Mouse (Mus musculus): ENCODE results near the gene AC124502.3.
A peak's percentile ranks its signal among the peaks of the same experiment; 100 is the strongest.

AC124502.3 gene

DNA sequence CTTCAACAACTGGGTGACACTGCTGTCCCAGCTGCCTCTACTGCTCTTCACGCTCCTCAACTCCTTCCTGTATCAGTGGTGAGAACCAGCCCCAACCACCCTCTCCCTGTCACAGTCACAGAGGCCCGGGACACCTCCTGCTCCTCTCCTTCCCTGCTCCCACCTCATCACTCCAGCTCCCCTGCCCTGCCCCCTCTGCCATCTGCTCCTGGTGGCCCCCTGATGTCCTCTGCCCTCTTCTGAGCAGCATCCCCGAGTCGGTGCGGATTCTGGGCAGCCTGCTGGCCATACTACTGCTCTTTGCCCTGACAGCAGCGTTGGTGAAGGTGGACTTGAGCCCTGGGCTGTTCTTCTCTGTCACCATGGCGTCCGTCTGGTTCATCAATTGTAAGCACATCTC, 12.6 kb upstream of the AC124502.3 start:
- DNase-seq (ENCODE audit: low read depth, low spot score), result no peak

DNA sequence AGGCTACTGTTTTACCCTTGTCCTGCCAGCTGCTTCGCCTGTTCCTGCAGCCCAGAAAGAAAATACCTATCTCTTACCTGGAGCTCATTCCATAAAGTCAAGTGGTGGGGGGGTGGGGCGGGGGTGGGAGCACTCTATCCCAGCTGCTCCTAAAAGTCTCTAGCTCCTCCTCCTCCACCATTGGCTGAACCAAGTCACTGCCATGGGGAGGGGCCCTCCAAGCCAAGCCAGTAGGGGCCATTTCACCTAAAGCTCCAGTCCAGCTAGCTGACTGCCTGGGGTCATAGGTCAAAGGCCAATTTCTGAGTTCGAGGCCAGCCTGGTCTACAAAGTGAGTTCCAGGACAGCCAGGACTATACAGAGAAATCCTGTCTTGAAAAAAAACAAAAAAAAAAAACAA, 6.0 kb upstream of the AC124502.3 start:
- DNase-seq (ENCODE audit: low read depth, low spot score), result no peak

DNA sequence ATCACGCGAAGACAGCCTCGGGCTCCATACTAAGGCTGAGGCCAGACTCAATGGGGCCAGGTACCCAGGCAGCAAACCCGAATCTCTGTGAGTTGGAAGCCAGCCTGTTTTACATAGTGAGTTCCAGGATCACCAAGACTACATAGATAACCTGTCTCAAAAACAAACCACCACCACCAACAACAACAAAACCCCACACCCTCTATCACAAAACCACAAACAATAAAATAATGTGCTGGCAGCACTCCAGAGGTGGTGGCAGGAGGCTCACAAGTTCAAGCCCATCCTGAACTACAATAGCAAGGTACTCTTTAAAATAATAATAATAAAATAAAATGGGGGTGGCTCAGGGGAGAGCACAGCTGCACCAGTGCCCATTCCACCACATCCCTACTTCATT, 2.1 kb upstream of the AC124502.3 start:
- DNase-seq (ENCODE audit: low read depth, low spot score), result no peak

DNA sequence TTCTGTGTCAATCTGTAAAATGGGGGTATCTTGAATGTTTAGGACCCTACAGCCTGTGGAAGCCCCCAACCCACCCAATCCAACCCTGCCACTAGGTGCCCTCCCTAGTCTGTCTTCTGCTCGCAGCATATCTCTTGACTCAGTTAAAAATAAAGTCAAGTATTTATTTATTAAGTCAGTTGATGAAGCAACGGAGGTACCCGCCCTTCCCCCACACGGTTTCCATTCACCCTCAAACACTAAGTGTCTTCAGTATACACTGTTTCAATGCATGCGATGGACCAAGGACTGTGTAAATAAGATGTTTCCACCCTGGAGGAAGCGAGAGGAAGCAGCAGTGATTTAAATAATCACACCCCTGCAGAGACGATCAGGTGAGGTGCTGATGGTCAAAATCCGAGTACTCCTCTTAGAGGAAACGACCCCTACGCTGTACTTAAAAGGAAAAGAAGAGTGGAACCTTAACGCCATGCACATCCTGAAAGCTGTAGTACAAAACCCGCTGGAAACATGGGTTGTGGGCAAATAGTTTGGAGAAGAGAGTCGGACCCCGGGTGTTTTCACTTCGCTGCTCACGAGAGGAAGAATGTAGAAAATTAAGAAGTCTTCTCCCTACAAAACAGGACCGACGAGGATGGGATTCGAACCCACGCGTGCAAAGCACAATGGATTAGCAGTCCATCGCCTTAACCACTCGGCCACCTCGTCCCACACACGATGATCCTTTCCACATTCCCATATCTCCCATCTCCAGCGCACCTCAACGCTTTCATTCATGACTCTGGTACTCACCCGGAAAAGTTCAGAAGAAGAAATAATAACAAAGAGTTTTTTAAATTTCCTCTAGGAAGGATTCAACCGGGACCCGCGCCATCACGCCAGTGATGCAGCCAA, 766 bp upstream of the AC124502.3 start:
- peak; percentile 77 for DNase-seq (ENCODE audit: low read depth, low spot score)

DNA sequence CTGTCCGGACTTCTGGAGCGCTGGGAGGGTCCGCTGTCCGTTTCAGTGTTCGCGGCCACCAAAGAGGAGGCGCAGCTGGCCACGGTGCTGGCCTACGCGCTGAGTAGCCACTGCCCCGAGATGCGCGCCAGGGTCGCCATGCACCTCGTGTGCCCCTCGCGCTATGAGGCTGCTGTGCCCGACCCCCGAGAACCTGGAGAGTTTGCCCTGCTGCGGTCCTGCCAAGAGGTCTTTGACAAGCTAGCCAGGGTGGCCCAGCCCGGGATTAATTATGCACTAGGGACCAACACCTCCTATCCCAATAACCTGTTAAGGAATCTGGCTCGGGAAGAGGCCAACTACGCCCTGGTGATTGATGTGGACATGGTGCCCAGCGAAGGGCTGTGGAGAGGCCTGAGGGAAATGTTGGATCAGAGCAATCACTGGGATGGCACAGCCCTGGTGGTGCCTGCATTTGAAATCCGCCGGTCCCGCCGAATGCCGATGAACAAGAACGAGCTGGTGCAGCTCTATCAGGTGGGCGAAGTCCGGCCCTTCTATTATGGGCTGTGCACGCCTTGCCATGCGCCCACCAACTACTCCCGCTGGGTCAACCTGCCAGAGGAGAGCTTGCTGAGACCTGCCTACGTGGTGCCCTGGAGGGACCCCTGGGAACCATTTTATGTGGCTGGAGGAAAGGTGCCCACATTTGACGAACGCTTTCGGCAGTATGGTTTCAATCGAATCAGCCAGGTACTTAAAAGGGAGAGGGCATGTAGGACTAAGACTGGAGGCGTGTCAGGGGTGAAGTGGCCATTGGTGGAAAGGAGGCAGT, 817 bp downstream of the AC124502.3 start:
- DNase-seq (ENCODE audit: low read depth, low spot score), result no peak

DNA sequence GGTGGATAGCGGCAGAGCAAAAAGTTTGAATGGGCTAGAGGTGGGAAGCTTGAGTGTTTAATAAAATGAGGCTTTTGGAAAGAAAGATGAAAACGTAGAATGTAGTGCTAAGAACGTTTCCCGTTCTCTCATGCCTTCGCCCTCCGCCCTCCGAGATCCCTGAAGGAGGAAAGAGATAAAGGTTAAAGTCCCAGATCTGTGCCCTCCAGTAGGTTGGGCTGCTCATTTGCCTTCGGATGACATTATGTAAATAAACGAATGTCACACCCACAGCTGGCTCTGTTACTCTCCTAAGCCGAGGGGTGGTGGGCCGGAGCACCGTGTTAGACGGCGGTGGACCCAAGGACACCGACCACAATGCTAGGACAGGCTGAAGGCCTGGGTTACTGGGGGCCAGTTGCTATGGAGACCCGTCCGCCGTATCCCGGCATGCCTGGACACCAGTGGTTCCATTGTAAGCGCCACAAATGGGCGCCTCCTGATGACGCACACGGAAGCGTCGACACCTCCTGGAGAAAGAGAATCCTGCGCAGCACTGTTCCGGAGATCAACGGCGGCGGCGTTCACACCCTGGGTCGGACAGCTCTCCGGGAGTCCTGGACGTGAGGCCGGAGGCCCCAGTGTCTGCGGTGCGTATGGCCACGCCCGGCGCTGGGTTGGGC, 2.3 kb downstream of the AC124502.3 start, which contains the start of gene Brms1:
TSS of gene Brms1 (plus strand) at position 493 of the 662 bp plus-strand sequence.
- peak; percentile 90 for DNase-seq (ENCODE audit: low read depth, low spot score)

DNA sequence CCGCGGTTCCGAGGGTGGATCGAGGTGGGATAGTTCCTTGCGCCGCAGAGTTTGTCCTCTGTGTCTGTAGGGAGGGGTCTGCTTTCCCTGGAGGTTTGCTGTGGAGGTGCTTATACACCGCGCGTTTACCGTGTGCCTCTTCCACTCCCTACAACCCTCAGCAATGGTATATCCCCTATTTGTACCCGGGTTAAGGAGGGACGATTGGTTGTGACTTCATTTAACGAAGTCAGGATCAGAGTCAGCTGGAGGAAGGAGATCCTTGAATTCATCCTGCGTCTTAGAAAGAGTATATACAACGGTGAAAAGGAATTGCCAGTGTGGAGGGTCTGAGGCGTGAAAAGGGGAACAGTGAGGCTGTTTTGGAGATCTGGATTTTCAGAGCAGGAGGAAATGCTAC, 2.9 kb downstream of the AC124502.3 start:
- DNase-seq (ENCODE audit: low read depth, low spot score), result no peak

DNA sequence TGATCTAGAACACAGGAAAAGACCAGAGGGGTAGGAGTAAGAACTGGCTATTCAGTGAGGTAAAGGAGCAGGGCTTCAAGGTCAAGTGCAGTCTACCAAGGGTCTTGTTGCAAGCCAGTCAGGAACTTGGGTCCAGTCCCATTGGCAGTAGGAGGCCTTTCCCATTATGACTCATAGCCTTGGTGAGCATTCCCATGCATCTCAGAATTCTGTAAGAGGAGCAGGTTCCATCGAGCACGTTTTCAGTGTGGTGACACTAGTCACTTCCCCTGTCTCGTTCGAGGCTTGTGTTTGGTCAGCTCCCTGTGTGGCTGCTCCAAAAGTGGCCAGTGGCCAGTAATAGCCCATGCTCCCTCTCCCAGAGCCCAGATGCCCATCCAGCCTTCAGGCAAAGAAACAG, 6.8 kb downstream of the AC124502.3 start:
- no peak for DNase-seq (ENCODE audit: low read depth, low spot score)

DNA sequence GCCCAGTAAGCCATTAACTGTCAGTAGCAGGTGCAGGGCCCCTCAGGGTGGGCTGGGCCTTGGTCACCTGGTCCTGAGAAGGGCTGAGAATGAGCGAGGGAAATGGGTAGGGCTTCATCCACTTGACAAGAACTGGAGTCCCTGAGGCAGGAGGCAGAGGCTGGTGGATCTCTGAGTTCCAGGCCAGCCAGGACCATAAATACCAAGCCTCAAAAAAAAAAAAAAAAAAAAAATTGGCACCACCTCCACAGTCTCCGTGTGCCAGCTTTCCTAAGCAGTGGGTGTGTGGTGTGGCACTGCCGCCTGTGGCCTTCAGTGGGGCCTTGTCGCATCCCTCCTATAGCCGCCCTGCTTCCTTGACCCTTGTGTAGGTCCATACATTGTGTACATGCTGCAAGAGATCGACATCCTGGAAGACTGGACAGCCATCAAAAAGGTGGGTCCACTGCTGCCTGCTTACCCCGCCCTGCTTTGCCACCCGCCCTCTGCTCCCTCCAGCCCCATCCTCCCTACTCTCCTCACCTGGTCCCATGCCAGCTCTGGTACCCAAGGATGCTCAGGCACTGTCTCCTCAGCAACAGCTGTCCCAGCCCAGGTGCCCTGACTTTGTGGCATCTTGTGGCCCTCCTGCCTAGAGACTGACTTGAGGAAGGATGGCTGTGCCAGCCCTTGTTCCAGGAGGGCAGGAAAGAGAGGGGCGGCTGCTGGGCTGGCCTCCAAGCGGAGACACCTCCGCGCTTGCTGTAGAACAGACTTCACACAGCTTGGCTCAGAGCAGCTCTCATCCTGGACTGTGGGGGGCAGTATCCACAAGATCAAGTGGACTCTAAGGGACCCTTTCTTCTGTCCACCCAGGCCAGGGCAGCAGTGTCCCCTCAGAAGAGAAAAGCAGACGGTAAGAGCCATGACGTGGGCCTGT, 9.7 kb downstream of the AC124502.3 start:
- no peak for DNase-seq (ENCODE audit: low read depth, low spot score)

DNA sequence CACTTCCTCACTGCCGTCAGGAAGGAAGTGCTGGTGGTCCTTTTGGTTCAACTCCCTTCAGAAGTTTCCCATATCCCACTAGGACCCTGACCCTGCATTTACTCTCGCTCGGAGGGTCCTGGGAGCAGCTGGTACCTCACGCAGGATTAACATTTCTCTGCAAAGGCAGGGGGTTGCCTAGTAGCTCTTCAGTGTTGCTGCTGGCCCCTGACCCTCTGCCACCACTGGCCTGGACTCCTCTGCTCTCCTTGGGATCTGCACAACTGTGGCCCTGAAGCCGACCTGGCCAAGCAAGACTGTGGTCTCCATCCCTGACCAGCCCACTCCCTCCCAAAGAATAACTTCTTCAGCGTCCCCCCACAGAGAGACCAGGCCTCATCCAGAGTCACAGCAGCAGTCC, 10.6 kb downstream of the AC124502.3 start:
- DNase-seq (ENCODE audit: low read depth, low spot score), result no peak

DNA sequence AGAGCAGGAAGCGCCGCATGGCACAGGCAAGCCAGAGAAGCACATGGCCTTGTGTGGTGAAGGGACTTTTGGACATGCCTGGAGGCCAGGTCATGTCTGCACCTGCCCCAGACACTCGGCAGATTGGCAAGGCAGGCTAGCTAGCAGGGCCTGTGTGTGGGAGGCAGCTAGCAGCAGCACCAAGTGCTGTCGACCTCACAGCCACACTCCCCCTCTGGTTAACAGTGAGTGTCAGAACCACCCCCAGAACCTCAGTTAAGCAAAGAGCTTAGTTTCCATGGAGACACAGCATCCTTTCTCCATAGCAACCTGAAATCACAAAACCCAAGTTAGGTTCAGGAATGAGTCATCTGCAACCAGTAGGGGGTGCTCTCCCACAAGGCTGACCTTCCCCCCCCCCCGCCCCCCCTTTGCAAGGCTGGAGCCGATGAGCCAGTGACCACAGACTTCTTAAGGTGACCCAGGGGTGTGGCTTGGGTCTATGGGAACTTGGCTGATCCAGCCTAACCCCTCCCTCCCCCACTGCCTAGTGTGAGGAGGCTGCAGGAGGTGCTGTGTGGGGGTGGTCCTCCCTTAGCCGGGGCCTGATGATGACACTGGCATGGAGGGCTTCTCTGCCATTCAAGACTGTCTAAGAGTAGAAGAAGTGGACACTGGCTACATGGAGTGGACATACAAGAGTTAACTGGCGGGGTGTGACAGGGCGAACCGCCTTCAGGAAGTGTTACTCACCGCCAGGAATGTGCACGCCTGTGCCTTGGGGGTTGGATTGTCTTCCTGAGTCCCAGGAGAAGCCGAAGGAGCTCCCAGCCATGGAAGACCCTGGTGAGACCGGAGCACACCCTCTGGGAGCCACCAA, 11.6 kb downstream of the AC124502.3 start, which contains the start of gene Rin1:
TSS of gene Rin1 (plus strand) at position 435 of the 859 bp plus-strand sequence.
- DNase-seq (ENCODE audit: low read depth, low spot score), result no peak

DNA sequence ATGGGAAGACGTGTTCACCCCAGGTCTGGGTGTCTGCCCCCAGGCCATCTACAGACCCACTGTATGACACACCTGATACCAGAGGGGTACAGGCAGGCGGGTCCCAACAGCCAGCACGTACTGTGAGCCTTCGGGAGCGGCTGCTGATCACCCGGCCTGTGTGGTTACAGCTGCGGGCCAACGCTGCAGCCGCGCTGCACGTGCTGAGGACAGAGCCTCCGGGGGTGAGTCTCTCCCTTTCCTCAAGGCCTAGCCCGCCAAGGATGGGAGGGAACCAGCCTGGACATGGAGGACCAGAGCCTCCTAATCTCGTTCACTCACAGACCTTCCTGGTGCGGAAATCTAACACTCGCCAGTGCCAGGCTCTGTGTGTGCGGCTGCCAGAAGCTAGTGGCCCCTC, 12.3 kb downstream of the AC124502.3 start:
- DNase-seq (ENCODE audit: low read depth, low spot score), result no peak

DNA sequence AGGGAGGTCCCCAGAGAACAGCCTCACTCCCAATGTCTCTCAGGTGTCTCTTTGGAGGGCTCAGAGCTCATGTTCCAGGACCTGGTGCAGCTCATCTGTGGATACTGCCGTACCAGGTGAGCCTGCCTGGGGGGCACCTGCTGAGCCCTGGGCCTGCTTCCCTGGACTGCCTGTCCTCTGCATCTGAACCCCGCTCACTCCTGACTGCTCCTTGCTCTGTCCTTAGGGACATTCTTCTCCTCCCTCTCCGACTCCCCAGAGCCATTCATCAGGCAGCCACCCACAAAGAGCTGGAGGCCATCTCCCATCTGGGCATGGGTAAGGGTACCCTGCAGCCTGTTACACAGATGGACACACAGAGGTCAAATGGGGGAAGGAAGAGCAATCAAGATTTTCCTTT, 12.8 kb downstream of the AC124502.3 start:
- DNase-seq (ENCODE audit: low read depth, low spot score), result no peak

DNA sequence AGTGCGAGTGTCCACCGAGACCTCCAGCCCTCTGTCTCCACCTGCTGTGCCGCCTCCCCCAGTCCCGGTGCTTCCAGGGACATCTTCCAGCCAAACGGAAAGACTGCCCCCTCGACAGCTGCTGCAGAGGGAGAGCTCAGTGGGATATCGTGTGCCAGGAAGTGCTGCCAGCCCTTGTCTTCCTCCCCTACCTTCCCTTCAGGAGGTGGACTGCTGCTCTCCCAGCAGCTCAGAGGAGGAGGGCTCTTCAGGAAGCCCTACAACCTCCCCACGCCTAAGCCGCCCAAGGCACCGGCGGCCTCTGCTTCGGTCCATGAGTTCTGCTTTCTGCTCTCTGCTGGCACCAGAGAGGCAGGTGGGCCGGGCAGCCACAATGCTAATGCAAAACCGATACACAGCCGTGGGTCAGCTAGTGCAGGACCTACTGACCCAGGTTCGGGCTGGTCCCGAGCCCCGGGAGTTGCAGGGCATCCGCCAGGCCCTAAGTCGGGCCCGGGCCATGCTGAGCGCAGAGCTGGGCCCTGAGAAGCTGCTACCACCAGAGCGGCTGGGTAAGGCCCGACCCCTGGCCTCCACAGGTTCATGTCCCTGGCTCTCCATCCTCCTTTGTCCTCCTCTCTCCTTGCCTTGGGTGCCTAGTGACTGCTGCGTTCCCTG, 13.6 kb downstream of the AC124502.3 start:
- no peak for DNase-seq (ENCODE audit: low read depth, low spot score)

DNA sequence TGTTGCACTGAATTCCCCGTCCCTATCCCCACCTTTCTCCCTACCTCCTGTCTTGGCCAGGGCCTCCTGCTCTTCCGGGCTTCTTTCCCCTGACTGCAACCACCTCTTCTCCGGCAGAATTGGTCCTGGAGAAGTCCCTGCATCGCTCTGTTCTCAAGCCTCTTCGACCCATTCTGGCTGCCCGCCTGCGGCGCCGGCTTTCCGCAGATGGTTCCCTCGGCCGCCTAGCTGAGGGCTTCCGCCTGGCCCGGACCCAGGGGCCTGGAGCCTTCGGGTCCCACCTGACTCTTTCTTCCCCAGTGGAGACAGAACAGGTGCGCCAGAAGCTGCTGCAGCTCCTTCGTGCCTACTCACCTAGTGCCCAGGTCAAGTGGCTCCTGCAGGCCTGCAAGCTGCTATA, 14.2 kb downstream of the AC124502.3 start:
- DNase-seq (ENCODE audit: low read depth, low spot score), result no peak

DNA sequence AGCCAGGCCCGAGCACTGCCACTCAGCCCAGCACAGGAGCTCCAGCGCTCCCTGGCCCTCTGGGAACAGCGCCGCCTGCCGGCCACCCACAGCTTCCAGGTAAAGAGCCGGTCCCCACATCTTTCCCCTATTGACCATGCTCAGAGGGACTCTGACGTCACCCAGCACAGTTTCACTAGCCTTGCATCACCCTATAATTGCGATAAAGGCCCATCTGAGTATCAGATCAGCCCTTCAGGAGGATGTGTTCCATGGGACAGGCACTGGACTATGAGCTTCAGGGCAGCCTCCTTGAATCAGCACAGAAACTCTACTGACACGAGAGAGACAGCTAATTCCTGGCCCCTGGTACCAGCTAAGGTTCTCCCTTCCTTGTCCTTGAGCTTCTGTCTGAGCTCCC, 15.2 kb downstream of the AC124502.3 start:
- DNase-seq (ENCODE audit: low read depth, low spot score), result no peak

DNA sequence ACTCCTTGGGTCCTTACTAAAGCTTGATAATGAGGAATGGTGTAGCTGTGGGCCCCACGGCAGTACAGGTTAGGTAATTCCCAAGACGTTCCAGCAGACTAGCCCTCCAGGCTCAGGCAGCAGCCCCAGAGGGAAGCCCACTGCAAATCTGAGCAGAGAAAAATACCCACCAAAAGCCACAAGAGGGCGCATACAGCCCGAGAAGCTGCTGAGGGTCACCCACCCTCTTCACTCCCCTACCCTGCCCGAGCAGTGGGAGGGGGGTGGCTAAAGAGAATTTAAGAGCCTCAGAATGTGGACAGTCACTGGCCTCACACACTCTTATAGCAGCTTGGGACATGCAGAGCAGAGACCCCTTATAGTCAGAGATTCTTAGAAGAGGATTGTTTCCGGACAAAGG, 17.6 kb downstream of the AC124502.3 start:
- no peak for DNase-seq (ENCODE audit: low read depth, low spot score)

DNA sequence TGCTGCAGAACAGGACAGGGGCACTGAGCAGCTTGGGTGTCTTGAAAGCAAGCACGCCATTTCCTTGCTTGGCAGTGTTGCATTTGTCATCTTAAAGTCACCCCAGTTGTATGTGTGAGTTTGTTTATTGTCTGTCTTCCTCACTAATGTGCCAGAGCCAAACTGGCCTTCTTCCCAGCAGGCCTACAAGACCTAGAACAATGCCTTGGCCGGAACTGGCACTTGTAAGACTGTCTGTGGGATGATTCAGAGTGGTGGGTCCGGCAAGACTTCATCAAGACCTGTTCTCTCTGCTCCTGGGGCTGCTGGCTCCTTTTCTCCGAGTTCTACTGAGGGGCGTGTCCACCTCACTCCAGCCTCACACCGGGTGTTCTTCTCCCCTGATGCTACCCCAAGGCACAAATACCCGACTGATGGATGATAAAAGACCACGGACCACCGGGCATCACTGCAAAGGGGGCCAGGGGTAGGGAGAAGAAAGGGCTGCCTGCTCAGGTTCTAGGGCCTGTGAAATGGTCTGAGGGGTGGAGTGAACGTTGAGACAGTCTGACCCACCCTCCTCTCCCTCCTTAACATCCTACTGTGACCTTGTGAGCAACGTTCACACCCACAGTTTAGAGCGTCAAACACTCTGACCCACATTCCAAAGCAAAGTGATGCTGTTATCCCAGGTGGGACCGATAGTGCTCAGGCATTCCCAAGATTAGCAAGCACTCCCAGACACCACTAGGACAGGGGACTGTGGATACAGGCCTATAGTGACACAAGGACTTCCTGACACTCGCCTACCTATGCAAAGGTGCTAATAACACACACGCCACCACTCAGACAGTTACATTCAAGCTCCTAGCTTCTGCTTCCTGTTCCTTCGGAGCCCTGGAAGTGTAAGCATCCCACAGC, 19.4 kb downstream of the AC124502.3 start:
- DNase-seq (ENCODE audit: low read depth, low spot score), result no peak

All from retina, adult 2 months (tissue).